Mouse (Mus musculus): ENCODE measurements around the gene Armc3.

- TF ChIP-seq POLR2A (IDR thresholded peaks at IDR 0.05; ENCODE audit: borderline replicate concordance, extremely low read depth, low read depth, low read length) (no peak), CTCF (IDR thresholded peaks at IDR 0.05; ENCODE audit: insufficient read depth, low read length) (no peak)
Measured at GRCm38 (mm10) chr2:19301251-19301650, 102.1 kb downstream of the Armc3 start.
